Mouse (Mus musculus): ENCODE results near the gene Hccs. TPM values are rescaled to one million over a fixed set of nuclear protein-coding genes. Genes with fewer than 3 reads are reported as not detected.
A peak's percentile ranks its signal among the peaks of the same experiment; 100 is the strongest.

Hccs gene
- polyA plus RNA-seq, 1 experiment from 2014 or later: 35.8 TPM

DNA sequence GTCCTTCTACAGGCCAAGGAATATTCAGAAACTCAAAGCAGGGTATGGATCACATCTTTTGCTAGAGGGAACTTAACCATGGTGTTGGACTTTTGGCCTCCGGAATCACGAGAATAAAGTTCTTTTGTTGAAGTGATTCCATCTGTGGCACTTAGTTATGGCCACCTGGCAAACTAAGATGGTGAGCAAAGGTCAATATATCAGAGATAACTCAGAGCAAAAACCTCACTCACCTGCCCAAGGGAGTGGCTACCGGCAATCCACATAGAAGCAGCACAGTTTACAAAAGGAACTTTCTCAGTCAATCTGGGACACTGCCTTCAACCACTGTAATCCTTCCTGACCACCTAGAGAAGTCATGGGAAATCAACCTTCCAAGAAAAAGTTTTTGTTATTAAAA is 11.6 kb downstream of the Hccs start:
- H3K27me3 ChIP-seq (replicated peaks; ENCODE audit: control insufficient read depth, insufficient read depth, low read length): no peaks in the 10 kb centered on the region
- H3K4me1 ChIP-seq (ENCODE audit: control insufficient read depth, insufficient read depth, low read length): no peaks in the 10 kb centered on the region
- H3K9ac ChIP-seq (ENCODE audit: low read depth, low read length): no peak overlapping the region
- H3K27ac ChIP-seq (replicated peaks; ENCODE audit: low read depth, low read length): no peak overlapping the region
- DNase-seq (ENCODE audit: low spot score): no peak
- WGBS: 90% methylated on average over 3 of the region's 3 CpGs
- 0 out of 2 replicates have a peak, but pooled peaks cover 8% of the 10 kb centered on the region for H3K36me3 ChIP-seq (ENCODE audit: control insufficient read depth, insufficient read depth, low read length)
- no peak overlapping the region for H3K4me3 ChIP-seq (ENCODE audit: low read depth, low read length)
- no peak overlapping the region for H3K4me2 ChIP-seq (ENCODE audit: low read depth, low read length)
- H3K9me3 ChIP-seq (ENCODE audit: control insufficient read depth, low read length): no peaks in the 10 kb centered on the region
- ATAC-seq (ENCODE audit: low read depth): no peak

GRCm38 (mm10) chrX:169303945-169304344 is 16.2 kb downstream of the Hccs start:
- Histone ChIP-seq H3K27ac (replicated peaks; ENCODE audit: low read depth, low read length) (no peak overlapping the region), H3K9me3 (ENCODE audit: control insufficient read depth, low read length) (no peaks in the 10 kb centered on the region), H3K4me1 (ENCODE audit: control insufficient read depth, insufficient read depth, low read length) (no peaks in the 10 kb centered on the region), H3K9ac (ENCODE audit: low read depth, low read length) (no peak overlapping the region), H3K4me3 (ENCODE audit: low read depth, low read length) (no peak overlapping the region), H3K36me3 (ENCODE audit: control insufficient read depth, insufficient read depth, low read length) (no peaks in the 10 kb centered on the region), H3K27me3 (replicated peaks; ENCODE audit: control insufficient read depth, insufficient read depth, low read length) (no peaks in the 10 kb centered on the region), H3K4me2 (ENCODE audit: low read depth, low read length) (no peak overlapping the region)
- 43% methylated on average over 3 of the region's 3 CpGs for WGBS
- peak; percentile 23 for DNase-seq (ENCODE audit: low spot score)
- no peak for ATAC-seq (ENCODE audit: low read depth)

DNA sequence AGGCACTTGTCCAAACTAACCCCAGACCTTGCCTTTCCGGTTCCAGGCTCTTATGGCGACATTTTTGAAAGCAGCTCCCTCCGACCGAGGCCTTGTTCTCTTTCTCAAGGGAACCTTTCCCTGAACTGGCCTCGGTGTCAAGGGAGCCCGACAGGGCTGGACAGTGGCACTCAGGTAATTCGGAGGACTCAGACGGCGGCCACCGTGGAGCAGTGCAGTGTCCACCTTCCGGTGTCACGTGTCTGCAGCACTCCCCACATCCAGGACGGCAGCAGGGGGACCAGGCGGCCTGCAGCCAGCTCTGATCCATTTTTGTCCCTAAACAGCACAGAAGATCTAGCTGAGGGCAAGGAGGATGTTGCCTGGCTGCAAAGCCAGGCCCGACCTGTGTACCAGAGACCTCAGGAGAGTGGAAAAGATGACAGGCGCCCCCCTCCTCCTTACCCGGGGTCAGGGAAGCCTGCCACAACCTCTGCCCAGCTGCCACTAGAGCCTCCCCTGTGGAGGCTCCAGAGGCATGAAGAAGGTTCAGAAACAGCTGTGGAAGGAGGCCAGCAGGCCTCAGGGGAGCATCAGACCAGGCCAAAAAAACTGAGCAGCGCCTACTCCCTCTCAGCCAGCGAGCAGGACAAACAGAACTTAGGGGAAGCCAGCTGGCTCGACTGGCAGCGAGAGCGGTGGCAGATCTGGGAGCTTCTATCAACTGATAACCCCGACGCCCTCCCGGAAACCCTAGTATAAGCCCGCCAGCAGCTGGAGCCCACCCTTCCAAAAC is 17.7 kb downstream of the Hccs start:
- H3K9me3 ChIP-seq (ENCODE audit: control insufficient read depth, low read length): no peaks in the 10 kb centered on the region

DNA sequence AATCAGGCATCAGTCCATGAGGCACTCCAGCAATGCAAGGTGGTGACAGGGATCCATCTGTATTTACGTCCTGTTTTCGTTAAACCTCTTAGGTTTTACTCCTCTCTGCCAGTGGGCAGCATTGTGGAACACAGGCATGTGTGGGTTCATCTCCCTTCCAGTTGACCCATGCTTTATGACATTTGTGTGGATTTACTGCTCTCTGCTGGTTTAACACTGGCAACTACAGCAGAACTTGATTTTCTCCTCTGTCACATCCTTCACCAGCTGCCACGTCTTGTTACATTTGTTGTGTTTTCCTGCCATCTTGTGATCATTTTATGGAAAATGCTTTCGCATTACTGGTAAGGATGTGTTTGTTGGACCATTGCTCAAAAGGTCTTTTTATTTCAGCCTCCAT is 20.6 kb downstream of the Hccs start:
- Histone ChIP-seq H3K4me3 (ENCODE audit: low read depth, low read length) (no peak overlapping the region), H3K4me1 (ENCODE audit: control insufficient read depth, insufficient read depth, low read length) (no peaks in the 10 kb centered on the region), H3K9ac (ENCODE audit: low read depth, low read length) (no peak overlapping the region), H3K27me3 (replicated peaks; ENCODE audit: control insufficient read depth, insufficient read depth, low read length) (no peaks in the 10 kb centered on the region), H3K4me2 (ENCODE audit: low read depth, low read length) (no peak overlapping the region), H3K9me3 (ENCODE audit: control insufficient read depth, low read length) (no peaks in the 10 kb centered on the region), H3K27ac (replicated peaks; ENCODE audit: low read depth, low read length) (no peak overlapping the region), H3K36me3 (ENCODE audit: control insufficient read depth, insufficient read depth, low read length) (no peaks in the 10 kb centered on the region)
- 65% methylated on average over 4 of the region's 4 CpGs for WGBS
- ATAC-seq (ENCODE audit: low read depth) (peak; percentile 44; the same call in 1 of the 2 replicates), DNase-seq (ENCODE audit: low spot score) (peak; percentile 56)

More for the DNA sequence above, 17.7 kb downstream of the Hccs start:
- DNase-seq (ENCODE audit: low spot score) (no peak), ATAC-seq (ENCODE audit: low read depth) (0 out of 2 replicates have a peak, but pooled peaks have one; percentile 47)
- WGBS: 57% methylated on average over 23 of the region's 26 CpGs
- no peak overlapping the region for H3K27ac ChIP-seq (replicated peaks; ENCODE audit: low read depth, low read length)
- H3K27me3 ChIP-seq (replicated peaks; ENCODE audit: control insufficient read depth, insufficient read depth, low read length): no peaks in the 10 kb centered on the region
- no peak overlapping the region for H3K9ac ChIP-seq (ENCODE audit: low read depth, low read length)
- no peaks in the 10 kb centered on the region for H3K4me1 ChIP-seq (ENCODE audit: control insufficient read depth, insufficient read depth, low read length)
- no peak overlapping the region for H3K4me2 ChIP-seq (ENCODE audit: low read depth, low read length)
- no peak overlapping the region for H3K4me3 ChIP-seq (ENCODE audit: low read depth, low read length)
- H3K36me3 ChIP-seq (ENCODE audit: control insufficient read depth, insufficient read depth, low read length): no peaks in the 10 kb centered on the region

GRCm38 (mm10) chrX:169263433-169264172 is 56.6 kb downstream of the Hccs start:
- no peak for DNase-seq (ENCODE audit: low spot score)
- no peaks in the 10 kb centered on the region for H3K9me3 ChIP-seq (ENCODE audit: control insufficient read depth, low read length)
- 62% methylated on average over 8 of the region's 8 CpGs for WGBS
- peaks cover 12% of the 10 kb centered on the region; the same call in 1 of the 2 replicates for H3K27me3 ChIP-seq (replicated peaks; ENCODE audit: control insufficient read depth, insufficient read depth, low read length)
- no peak overlapping the region for H3K27ac ChIP-seq (replicated peaks; ENCODE audit: low read depth, low read length)
- H3K36me3 ChIP-seq (ENCODE audit: control insufficient read depth, insufficient read depth, low read length): no peaks in the 10 kb centered on the region
- H3K4me2 ChIP-seq (ENCODE audit: low read depth, low read length): no peak overlapping the region
- H3K9ac ChIP-seq (ENCODE audit: low read depth, low read length): no peak overlapping the region
- ATAC-seq (ENCODE audit: low read depth): no peak
- H3K4me1 ChIP-seq (ENCODE audit: control insufficient read depth, insufficient read depth, low read length): no peaks in the 10 kb centered on the region
- H3K4me3 ChIP-seq (ENCODE audit: low read depth, low read length): no peak overlapping the region

GRCm38 (mm10) chrX:169262212-169262611 is 58.0 kb downstream of the Hccs start:
- no peak for ATAC-seq (ENCODE audit: low read depth)
- Histone ChIP-seq H3K36me3 (ENCODE audit: control insufficient read depth, insufficient read depth, low read length) (no peaks in the 10 kb centered on the region), H3K9ac (ENCODE audit: low read depth, low read length) (no peak overlapping the region), H3K4me2 (ENCODE audit: low read depth, low read length) (no peak overlapping the region), H3K27ac (replicated peaks; ENCODE audit: low read depth, low read length) (no peak overlapping the region), H3K4me3 (ENCODE audit: low read depth, low read length) (no peak overlapping the region), H3K27me3 (replicated peaks; ENCODE audit: control insufficient read depth, insufficient read depth, low read length) (peaks cover 7% of the 10 kb centered on the region; the same call in 1 of the 2 replicates), H3K9me3 (ENCODE audit: control insufficient read depth, low read length) (no peaks in the 10 kb centered on the region), H3K4me1 (ENCODE audit: control insufficient read depth, insufficient read depth, low read length) (no peaks in the 10 kb centered on the region)
- 24% methylated on average over 2 of the region's 2 CpGs for WGBS
- DNase-seq (ENCODE audit: low spot score): peak; percentile 68

GRCm38 (mm10) chrX:169261034-169261433 is 59.1 kb downstream of the Hccs start:
- Histone ChIP-seq H3K36me3 (ENCODE audit: control insufficient read depth, insufficient read depth, low read length) (no peaks in the 10 kb centered on the region), H3K4me3 (ENCODE audit: low read depth, low read length) (no peak overlapping the region), H3K4me1 (ENCODE audit: control insufficient read depth, insufficient read depth, low read length) (no peaks in the 10 kb centered on the region), H3K9ac (ENCODE audit: low read depth, low read length) (no peak overlapping the region), H3K4me2 (ENCODE audit: low read depth, low read length) (no peak overlapping the region), H3K27me3 (replicated peaks; ENCODE audit: control insufficient read depth, insufficient read depth, low read length) (peaks cover 11% of the 10 kb centered on the region; the same call in 1 of the 2 replicates), H3K27ac (replicated peaks; ENCODE audit: low read depth, low read length) (no peak overlapping the region), H3K9me3 (ENCODE audit: control insufficient read depth, low read length) (no peaks in the 10 kb centered on the region)
- 82% methylated on average over 3 of the region's 3 CpGs for WGBS
- DNase-seq (ENCODE audit: low spot score): no peak
- no peak for ATAC-seq (ENCODE audit: low read depth)

- H3K4me3 ChIP-seq (ENCODE audit: low read depth, low read length): no peak overlapping the region
- no peak overlapping the region for H3K9ac ChIP-seq (ENCODE audit: low read depth, low read length)
- ATAC-seq (ENCODE audit: low read depth): no peak
- no peak overlapping the region for H3K4me2 ChIP-seq (ENCODE audit: low read depth, low read length)
- H3K27me3 ChIP-seq (replicated peaks; ENCODE audit: control insufficient read depth, insufficient read depth, low read length): peaks cover 14% of the 10 kb centered on the region; the same call in 1 of the 2 replicates
- H3K9me3 ChIP-seq (ENCODE audit: control insufficient read depth, low read length): no peaks in the 10 kb centered on the region
- no peaks in the 10 kb centered on the region for H3K36me3 ChIP-seq (ENCODE audit: control insufficient read depth, insufficient read depth, low read length)
- H3K27ac ChIP-seq (replicated peaks; ENCODE audit: low read depth, low read length): no peak overlapping the region
- no peaks in the 10 kb centered on the region for H3K4me1 ChIP-seq (ENCODE audit: control insufficient read depth, insufficient read depth, low read length)
- no peak for DNase-seq (ENCODE audit: low spot score)
Observed at GRCm38 (mm10) chrX:169256741-169257140, 63.4 kb downstream of the Hccs start.
